Mouse (Mus musculus) small intestine, adult 2 months (tissue): ENCODE data around the gene Gm44502.

ENCODE experiments used
- CTCF ChIP-seq: fragments of 200-500 bp; IDR thresholded peaks from 2 replicates; pipeline ENCODE4 v1.5.1; 2012; ENCODE audit warnings: low read depth, mild to moderate bottlenecking, control low read depth, inconsistent platforms, low read length, moderate library complexity, mixed read lengths; ENCODE audit not compliant: insufficient replicate concordance, insufficient read length; ENCODE audit errors: extremely low read depth
- POLR2A ChIP-seq: fragments of 200-500 bp; IDR thresholded peaks from 2 replicates; pipeline ENCODE4 v1.6.1; 2012; ENCODE audit warnings: low read depth, mild to moderate bottlenecking, control low read depth, inconsistent platforms, low read length, moderate library complexity

DNA sequence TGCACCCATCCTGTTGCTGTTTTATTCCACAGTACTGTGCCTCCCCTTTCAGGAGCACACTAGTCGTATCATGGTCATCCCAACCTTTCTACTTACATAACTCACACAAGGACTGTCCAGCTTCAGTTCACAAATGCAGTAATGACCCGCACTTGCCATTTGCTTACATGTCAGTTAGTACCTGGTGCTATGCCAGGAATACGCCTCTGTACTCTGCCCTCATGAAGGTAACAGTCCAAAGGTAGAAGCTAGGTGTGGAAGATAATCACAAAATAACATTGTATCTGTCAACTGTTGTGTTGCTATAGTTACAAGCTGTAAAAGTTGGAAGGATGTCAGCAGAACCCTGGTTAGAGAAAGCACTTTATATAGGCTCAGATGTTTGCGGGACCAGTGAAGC lies 32.6 kb downstream of the Gm44502 start:
- no peak for TF ChIP-seq POLR2A
- TF ChIP-seq CTCF = no peak
